Mouse (Mus musculus) cerebellum, adult 9-11 months (tissue): ENCODE results near the gene Tmem116.
"Not testable (repeated sequence)": the region's sequence is repeated elsewhere in the genome, so short reads cannot be mapped to it uniquely, and the experiment has no call there.

Experiments
- DNase-seq: peaks from one replicate; pipeline ENCODE4 v3.0.0; 2022

Gene Tmem116

GRCm38 (mm10) chr5:121463601-121464250 lies 12.0 kb downstream of the Tmem116 start:
- no peak for DNase-seq

GRCm38 (mm10) chr5:121469566-121469965 lies 17.9 kb downstream of the Tmem116 start:
- no peak for DNase-seq

DNA sequence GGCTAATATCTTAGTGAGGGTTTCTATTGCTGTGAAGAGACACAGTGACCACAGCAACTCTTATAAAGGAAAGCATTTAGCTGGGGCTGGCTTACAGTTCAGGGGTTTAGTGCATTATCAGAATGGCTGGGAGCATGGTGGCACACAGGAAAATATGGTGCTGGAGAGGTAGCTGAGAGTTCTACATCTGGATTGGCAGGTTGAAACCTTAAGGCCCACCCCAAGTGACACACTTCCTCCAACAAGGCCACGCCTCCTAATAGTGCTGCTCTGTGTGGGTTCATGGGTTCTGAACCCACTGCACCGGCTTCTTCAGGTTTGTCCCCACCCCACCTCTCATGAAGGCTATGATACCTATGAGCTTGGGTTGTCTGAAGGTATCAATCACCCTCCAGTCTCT lies 20.7 kb downstream of the Tmem116 start:
- no peak for DNase-seq

DNA sequence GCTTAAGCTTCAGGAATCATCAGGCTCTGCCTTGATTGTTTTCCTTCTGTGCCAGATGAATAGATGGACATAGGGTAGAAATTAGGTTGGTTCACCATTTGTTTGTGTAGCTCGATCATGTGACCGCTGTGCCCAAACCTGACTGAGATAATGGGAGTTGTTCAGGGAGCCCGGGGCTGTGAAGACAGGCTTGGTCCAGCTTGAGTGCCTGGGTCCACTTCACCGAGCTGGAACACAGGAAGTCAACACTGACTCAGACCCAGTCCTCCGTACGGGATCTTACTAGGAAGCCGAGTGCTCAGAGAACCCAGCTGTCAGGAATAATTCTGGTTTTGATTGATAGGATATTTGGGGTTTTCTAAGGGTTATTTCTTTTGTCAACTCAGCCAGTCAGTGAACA lies 22.9 kb downstream of the Tmem116 start:
- DNase-seq, result no peak

- no peak for DNase-seq
Measured at GRCm38 (mm10) chr5:121476040-121476439, 24.3 kb downstream of the Tmem116 start.

GRCm38 (mm10) chr5:121477680-121478079 lies 26.0 kb downstream of the Tmem116 start:
- DNase-seq, result peak; percentile 12

DNA sequence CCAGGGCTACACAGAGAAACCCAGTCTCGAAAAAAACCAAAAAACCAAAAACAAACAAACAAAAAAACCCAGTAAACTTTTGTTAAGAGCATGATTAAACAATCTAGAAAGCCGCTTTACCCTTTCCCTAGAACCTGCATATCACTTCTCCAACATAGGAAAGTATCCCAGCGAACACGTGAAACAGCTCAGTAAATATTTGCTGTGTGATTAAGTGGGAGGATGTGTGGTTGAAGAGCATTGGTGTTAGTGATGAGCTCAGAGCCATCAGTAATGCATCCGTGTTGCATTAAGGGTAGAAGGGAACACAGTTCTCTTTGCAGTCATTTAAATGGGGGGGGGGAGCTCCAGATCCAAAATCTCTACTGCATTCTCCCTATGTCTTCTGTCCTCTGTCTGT lies 33.1 kb downstream of the Tmem116 start:
- no peak for DNase-seq

DNA sequence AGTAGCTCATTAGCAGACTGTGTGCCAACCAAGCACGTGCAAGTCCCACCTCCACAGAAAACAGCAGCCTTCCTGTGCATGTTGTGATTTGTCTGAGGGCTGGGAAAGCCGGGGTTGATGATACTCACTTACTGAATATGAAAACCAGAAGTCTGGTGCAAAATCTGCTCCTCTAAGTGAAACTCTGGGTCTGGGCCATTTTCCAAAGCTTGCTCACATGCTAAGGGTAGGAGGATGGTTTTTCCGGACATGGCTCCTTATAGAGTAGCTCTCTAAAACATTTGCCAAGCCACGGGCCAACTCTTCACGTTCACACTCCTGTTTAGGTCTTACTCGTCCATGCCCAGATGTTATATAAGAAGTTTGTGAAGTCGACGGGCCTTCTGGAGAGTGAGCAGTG lies 41.6 kb downstream of the Tmem116 start:
- DNase-seq, result no peak

DNA sequence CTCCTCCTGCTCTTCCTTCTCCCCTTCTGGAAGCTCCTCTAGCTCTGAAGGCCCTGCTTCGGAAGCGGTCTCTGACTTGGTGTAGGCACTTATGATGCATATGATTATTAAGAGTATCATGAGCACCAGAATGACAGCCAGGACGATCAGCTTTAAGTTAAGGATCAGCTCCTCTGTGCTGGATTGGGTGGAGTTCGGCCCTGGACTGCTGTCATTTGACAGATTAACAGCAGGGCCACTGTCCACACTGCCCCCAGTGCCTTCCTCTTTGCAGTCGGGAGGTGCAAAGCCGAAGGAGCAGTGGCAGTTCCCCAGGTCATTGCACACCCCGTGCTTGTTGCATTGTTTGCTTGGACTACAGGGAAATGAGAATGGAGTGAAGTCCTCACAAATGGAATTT lies 49.0 kb downstream of the Tmem116 start:
- no peak for DNase-seq

DNA sequence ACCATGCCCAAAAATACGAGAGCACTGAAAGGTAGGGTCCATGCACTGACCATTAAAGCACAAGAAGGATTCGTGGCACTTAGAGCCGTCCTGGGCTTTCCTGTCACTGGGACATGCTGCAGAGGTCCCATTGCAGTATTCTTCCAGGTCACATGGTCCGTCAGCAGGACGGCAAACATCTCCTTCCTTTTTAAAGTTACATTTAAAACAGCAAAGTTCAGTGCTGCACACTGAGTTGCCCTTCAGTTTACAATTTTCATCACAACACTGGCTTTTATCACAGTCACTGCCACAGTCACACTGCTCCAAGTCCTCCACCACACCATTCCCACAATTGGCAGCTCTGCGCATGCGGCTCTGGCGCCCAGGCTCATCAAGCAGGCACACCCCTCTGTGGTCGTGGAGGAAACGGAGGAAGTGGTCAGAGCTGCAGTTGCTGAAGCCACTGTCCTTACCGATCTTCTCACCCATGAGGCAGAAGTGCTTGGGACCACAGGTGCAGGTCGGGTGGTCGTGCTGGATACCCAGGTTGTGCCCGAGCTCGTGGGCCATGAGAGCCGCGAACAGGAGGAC lies 49.8 kb downstream of the Tmem116 start:
- DNase-seq, result not testable (repeated sequence)

DNA sequence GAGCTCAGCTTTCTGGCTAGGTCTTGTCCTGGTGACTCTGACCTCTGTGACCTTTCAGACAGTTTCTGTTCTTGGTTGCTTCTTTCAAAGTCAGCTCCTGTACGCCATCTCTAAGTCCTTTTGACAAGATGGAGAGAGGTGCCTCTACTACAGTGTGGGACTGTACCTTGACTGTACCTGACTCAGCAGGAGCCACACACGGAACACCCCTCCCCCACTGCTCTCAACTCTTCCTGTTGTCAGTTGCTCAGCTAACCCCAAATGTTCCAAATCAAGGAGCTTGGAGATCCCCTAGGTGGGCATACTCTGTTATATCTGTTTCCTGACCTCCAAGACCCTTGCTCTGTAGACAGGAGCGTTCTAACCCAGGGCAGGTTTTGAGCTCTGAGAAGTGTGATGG lies 51.5 kb downstream of the Tmem116 start, which contains the start of gene Adam1b:
Gene Adam1b (minus strand): TSS at position 205 of the 400 bp plus-strand sequence.
- DNase-seq, result no peak

GRCm38 (mm10) chr5:121506846-121507245 lies 55.2 kb downstream of the Tmem116 start:
- DNase-seq, result no peak

DNA sequence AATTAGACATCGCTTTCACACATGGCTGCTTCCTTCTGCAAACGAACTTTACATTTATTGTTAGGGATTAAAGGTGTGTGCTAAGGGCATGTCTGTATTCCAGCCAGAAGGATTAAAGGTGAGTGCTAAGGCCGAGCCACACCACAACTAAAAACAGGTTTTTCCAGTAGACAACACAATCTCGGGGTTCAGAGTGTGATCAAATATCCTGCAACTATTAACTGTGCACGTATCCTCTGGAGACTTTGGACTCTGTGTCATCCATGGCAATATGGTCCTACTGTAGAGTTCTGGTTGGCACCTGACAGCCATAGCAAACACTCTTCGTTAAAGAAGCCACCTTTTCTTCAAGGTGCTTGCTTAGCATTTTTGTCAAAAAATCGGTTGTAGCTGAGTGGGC lies 58.3 kb downstream of the Tmem116 start:
- DNase-seq, result no peak

- no peak for DNase-seq
Measured at GRCm38 (mm10) chr5:121518983-121519382, 67.3 kb downstream of the Tmem116 start.

- DNase-seq, result not testable (repeated sequence)
Measured at GRCm38 (mm10) chr5:121519758-121520157, 68.1 kb downstream of the Tmem116 start.

- DNase-seq, result no peak
Measured at GRCm38 (mm10) chr5:121525774-121526450, 74.2 kb downstream of the Tmem116 start.

GRCm38 (mm10) chr5:121526526-121526925 lies 74.8 kb downstream of the Tmem116 start:
- DNase-seq, result no peak

- DNase-seq, result no peak
Measured at GRCm38 (mm10) chr5:121526961-121527360, 75.3 kb downstream of the Tmem116 start.

DNA sequence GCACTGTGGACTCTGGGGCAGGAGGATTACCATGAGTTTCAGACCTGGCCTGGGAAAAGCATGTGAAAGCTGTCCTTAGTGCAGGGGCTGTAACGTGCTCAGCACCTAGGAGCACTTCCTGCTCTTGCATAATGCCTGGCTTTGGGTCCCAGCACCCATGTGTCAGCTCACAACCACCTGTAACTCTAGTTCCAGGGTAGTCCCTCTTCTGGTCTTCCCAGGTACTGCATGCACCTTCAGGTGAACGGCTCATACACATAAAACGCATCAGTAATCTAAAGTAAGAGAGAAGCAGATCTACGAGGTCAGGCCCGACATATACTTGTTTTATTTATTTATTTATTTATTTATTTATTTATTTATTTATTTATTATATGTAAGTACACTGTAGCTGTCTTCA lies 82.8 kb downstream of the Tmem116 start:
- DNase-seq, result no peak

GRCm38 (mm10) chr5:121535116-121535515 lies 83.4 kb downstream of the Tmem116 start:
- DNase-seq, result no peak

GRCm38 (mm10) chr5:121536921-121537555 lies 85.3 kb downstream of the Tmem116 start:
- no peak for DNase-seq

- no peak for DNase-seq
Measured at GRCm38 (mm10) chr5:121537588-121537987, 85.9 kb downstream of the Tmem116 start.

GRCm38 (mm10) chr5:121540066-121540465 lies 88.4 kb downstream of the Tmem116 start:
- no peak for DNase-seq

DNA sequence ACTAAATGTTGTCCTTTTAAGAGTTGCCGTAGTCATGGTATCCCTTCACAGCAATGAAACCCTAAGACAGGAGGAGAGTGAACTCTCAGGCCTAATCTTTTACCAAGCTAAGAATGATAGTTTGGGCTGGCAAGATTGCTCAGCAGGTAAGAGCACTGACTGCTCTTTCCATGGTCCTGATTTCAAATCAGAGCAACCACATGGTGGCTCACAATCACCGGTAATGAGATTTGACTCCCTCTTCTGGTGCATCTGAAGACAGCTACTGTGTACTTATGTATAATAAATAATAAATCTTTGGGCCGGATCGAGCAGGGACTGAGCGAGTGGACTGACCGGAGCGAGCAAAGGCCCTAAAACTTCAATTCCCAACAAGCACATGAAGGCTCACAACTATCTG lies 89.5 kb downstream of the Tmem116 start:
- no peak for DNase-seq
